Mouse (Mus musculus): ENCODE measurements around the gene Ptprs.

Ptprs gene

DNA sequence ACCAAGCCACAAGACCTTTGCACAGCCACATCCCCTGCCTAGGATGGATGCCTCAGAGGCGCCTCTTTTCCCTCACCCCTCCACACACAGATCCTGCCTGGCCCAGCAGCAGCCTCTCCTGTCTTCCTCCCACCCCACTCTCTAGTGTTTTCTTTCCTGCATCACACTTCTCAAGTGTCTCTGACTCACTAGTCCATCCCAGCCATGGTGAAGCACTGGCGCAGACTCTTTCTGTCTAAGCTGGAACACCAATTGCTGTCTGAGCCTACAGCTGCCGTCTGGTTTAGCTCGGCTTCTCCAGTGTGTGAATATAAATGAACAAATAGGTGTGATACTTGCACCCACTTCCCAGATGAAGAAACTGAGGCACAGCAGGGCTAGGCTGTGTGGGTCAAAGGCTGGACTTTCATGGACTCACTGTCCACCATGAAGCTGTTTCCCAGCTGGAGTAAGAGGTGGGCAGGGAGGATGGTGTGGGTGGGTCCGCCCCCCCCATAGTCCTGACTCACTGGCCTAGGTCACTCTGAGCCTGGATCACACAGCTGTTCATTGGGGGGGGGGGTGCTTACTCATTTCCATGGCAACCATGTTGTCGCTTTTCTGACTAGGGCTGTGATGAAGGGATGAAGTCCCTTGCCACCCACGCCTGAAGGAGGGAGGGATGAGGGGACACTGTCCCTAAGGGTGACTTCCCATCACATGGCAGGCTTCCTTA is 14.3 kb upstream of the Ptprs start:
- DNase-seq = no peak

GRCm38 (mm10) chr17:56488028-56488427 is 11.7 kb upstream of the Ptprs start:
- DNase-seq = peak in 1 of 2 experiments; percentile 39

GRCm38 (mm10) chr17:56487441-56487888 is 11.2 kb upstream of the Ptprs start:
- DNase-seq = peak; percentile 74 to 82

DNA sequence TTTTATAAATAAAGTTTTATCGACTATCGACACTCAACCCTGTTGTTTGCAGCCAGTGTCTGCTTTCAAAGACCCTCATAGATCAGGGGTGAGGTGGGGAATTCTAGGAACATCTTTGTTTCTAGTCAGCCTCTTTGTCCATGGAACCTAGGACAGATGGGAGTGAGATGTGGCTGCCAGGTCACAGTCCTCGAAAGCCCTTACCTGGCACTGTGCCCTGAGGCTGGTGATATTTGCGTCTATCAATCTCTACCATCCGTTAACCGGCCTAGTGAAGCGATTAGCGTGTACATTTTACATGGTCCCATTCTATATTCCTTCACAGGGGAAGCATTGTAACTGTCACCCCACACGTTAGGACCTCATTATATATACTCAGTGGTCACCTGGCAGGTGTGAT is 9.6 kb upstream of the Ptprs start:
- no peak for DNase-seq

DNA sequence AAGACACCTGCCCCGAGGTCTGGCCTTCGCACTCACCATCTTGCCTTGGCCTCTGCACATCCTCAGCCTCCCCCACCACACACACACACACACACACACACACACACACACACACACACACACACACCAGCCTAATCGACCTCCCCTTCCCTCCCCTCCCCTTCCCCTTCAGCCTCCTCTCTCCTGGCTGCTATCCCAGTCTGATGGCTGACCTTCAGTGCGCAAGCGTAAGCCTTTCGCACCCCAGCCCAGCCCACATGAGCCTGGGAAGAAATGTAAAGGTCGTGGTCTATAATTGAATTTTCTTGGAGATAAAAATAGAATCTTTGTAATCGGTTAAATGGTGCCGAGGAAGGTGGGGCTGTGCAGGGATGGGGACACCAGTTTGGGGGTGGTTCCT is 8.8 kb upstream of the Ptprs start:
- peak in 1 of 2 experiments; percentile 52 for DNase-seq

DNA sequence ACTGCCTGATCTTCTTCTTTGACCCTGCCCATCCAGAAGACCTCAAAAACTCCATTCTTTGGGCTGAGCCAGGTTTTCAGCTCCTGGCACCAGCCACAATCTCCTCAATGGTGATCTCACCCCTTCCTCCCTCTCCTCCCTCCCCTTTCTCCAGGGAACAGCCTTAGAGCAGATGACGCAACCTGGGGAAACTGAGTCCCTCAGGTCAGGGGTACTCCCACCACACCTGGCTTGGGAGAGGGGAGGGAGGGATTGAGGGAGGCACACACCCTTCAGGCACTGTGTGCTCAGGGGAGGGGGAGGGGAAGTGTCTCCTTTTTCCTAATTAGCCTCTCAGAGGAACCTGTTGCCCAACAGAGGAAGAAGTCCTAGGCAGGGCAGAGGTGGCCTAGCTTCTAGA is 6.4 kb upstream of the Ptprs start:
- no peak for DNase-seq

GRCm38 (mm10) chr17:56479358-56479757 is 3.1 kb upstream of the Ptprs start:
- peak; percentile 81 to 87 for DNase-seq

DNA sequence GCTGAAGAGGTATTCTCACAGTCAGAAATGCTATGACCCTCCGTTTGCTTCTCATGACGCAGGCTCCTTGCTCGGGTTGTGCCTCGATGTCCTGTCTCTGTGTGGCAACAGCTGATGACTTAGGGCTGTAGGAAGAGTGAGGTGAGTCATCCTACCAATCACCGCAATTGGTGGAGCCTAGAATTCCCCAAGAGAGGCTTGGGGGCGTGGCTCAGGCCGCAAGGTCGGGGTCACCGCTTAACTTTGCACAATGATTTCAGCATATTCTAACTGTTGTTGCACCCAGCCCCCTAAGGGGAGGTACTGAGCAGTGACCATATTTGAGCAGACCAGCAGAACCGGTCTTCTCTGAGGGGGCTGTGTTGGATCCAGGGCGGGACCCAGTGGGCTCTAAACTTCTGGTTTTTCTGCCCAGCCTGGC is 1.9 kb upstream of the Ptprs start:
- peak in 1 of 2 experiments; percentile 40 for DNase-seq

DNA sequence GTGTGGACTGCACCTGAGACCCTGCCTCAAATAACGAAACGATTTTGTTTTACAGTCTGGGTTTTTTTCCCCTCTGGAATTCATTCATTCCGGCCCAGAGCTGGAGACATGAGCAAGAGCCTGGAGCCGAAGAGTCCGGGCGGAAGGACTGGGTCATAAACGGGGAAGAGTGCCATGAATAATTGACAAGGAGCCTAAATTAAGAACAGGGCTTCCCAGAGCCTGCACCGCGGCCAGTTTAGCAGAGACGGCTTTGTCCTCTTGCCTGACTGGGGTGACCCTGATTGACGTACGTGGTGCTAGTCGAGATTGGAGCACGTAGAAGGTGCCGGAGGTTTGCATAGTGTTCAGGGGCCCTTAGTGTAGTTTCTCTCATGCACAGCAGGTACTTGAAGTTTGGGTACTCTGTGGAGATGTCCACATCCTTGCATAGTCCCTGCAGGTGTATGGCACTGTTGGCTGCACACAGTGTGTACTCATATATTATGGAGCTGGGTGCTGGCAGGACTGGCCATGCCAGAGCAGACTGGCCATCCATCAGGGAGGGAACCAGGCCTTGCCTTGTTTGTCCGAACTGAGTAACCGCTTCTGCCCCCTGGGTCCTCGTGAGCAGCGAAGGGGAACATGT is 1.0 kb upstream of the Ptprs start:
- no peak for DNase-seq

- DNase-seq = peak; percentile 55 to 58
Measured at GRCm38 (mm10) chr17:56475584-56476401, 490 bp downstream of the Ptprs start.

- DNase-seq = peak; percentile 77 to 82
Measured at GRCm38 (mm10) chr17:56474831-56475581, 1.3 kb downstream of the Ptprs start.

DNA sequence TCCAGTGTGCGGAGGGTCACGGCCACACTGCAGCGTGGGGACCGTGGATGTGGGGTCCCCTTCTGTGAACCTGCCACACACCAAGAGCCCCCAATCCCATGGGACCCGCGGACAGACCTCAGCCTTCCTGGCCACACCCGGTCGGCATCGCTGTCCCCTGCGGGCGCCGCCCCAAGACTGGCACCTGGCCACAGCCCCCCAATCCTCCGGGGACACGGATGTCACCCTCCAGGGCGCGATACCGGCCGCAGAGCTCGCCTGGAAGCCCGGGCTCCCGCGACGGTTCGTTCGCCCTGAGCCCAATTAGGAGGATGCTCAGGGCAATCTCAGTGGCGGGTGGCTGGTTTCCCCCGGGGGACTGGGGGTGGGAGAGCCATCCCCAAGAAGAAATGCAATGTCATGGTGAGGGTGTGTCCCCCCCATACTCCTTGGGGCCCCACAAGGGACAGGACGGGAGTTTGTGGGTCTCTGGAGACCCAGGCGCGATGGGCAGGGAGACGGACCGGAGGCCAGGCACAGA is 1.9 kb downstream of the Ptprs start:
- peak; percentile 27 to 47 for DNase-seq

- no peak for DNase-seq
Measured at GRCm38 (mm10) chr17:56473611-56473905, 2.7 kb downstream of the Ptprs start.

GRCm38 (mm10) chr17:56472733-56473610 is 3.3 kb downstream of the Ptprs start:
- peak; percentile 79 to 86 for DNase-seq

DNA sequence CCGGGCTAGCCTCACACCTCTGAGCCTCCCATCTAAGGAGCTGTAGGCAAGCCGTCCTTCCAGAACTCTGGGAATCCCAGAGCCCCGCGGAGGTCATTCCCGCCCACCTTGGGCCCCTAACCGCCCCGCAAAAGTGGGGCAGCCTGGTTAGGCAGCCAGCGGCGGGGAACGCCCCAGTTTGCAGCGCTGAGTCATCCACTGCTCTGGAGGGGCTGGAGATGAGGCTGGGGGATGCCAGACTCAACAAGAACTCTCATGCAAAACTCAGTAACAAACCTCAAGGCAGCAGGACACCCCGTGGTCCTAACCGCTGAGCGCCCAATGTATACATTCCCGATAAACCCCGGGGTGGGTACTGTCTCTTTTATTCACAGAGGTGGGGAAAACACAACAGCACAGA is 4.2 kb downstream of the Ptprs start:
- no peak for DNase-seq

GRCm38 (mm10) chr17:56471136-56471535 is 5.1 kb downstream of the Ptprs start:
- DNase-seq = no peak

GRCm38 (mm10) chr17:56470571-56470970 is 5.7 kb downstream of the Ptprs start:
- DNase-seq = peak in 1 of 2 experiments; percentile 30

- DNase-seq = peak; percentile 71 to 80
Measured at GRCm38 (mm10) chr17:56470001-56470436, 6.3 kb downstream of the Ptprs start.

DNA sequence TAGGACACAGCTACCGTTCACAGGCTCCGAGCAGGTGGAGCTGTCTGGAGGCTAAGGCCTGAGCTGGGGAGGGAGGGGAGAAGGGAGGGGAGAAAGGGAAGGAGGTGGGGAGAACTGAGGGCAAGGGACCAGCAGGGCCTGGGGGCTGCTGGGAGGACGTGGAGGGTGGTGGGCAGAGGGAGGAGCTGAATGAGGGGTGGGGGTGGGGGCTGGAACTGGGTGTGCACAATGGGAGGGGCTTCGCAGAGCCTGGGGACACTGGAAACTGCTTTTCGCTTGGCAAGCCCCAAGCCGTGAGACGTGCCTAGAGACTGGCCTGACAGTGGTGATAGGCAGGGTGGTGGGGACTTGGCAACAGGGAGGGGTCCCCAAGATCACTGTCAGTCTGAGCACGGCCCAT is 7.0 kb downstream of the Ptprs start:
- peak in 1 of 2 experiments; percentile 35 for DNase-seq

DNA sequence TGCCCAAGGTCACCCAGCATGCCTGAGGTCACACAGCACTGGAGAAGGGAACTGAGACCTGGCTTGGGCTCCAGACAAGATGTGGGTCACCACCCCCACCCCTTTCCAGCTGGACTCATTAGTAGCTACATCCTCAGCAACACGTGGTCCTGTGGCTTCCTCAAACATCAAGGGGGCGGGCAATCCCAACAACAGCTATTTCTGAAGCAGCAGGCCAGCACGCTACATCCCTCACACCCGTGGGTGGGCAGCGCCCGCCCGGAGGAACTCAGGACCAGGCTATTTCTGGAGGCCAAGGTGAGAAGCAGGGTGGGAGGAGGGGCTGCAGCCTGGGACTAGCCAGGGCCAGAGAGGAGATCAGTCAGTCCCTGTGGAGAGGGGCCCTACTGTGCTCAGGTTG is 7.4 kb downstream of the Ptprs start:
- DNase-seq = peak; percentile 31 to 60

DNA sequence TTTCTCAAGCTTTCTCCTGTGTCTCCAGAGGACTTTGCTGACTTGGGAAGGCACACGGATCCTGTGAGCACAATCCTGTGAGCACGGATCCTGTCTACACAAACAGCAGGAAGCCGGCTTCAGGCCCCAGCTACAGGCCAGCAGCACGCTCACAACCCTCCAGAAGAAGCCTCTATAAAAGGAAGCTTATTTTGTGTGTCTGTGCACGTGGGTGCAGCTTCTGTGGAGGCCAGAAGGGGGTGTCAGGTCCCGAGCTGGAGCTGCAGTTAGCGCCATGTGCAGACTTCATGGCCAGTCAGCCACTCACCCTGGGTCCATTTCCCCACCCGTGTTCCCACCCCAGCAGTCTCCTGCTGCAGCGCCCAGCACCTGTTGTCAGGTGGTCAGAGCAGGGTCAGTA is 7.9 kb downstream of the Ptprs start:
- DNase-seq = no peak

DNA sequence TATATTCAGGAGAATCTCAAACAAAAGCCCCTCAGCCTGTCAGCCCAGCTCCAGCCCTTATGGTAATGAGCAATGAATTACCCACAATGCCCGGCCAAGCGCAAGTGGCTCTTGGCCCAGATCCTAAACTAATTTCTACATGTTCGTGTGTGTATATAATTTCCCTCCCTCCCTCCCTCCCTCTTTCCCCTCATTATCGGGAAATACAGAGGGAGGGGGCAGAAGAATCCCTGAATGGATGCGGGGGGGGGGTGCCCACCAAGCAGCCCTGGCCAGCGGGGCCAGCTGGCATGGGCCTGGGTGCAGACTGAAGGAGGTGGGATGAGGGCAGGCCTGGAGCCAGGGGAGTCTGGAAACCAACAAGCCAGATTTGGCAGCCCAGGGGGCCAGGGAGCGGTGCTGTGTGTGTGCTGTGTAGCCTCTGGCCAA is 8.8 kb downstream of the Ptprs start:
- peak; percentile 79 to 84 for DNase-seq

All from kidney, postnatal 4 days (tissue).